Mouse (Mus musculus) liver, postnatal 0 days (tissue): ENCODE data around the gene Syngr2. TPM values are rescaled to one million over a fixed set of nuclear protein-coding genes. Genes with fewer than 3 reads are reported as not detected.

Experiments used
- ATAC-seq: fragments of 200-750 bp; cut with Nextera tagmentation; 2 replicates; pipeline ENCODE4 v1.8.0; 2017; ENCODE audit warnings: mild to moderate bottlenecking, moderate library complexity
- DNase-seq: peaks from one replicate; pipeline ENCODE4 v3.0.0-alpha.2; 2016
- H3K27ac ChIP-seq: fragments of 300-500 bp; sonication (generic); 2 replicates; pipeline ENCODE4 v1.5.1; 2014; ENCODE audit warnings: antibody characterized with exemption, moderate library complexity, mild to moderate bottlenecking, low read depth
- H3K27me3 ChIP-seq: fragments of 300-500 bp; sonication (generic); 2 replicates; pipeline ENCODE4 v1.6.1; 2014; ENCODE audit warnings: low read length, control low read depth, mixed read lengths; ENCODE audit not compliant: insufficient read depth
- H3K36me3 ChIP-seq: fragments of 300-500 bp; sonication (generic); replicated peaks from 2 replicates; pipeline ENCODE4 v1.6.1; 2014; ENCODE audit warnings: mild to moderate bottlenecking, control low read depth, low read length, moderate library complexity, mixed read lengths; ENCODE audit not compliant: insufficient read depth
- H3K4me1 ChIP-seq: fragments of 300-500 bp; sonication (generic); 2 replicates; pipeline ENCODE4 v1.6.1; 2014; ENCODE audit warnings: antibody characterized with exemption, mild to moderate bottlenecking, control low read depth; ENCODE audit not compliant: insufficient read depth
- H3K4me2 ChIP-seq: fragments of 300-500 bp; sonication (generic); 2 replicates; pipeline ENCODE4 v1.6.1; 2014; ENCODE audit warnings: low read depth, mild to moderate bottlenecking, low read length, moderate library complexity, mixed read lengths
- H3K4me3 ChIP-seq: fragments of 300-500 bp; sonication (generic); 2 replicates; pipeline ENCODE4 v1.5.1; 2014; ENCODE audit warnings: low read depth, low read length
- H3K9ac ChIP-seq: fragments of 300-500 bp; sonication (generic); replicated peaks from 2 replicates; pipeline ENCODE4 v1.6.1; 2014; ENCODE audit warnings: mild to moderate bottlenecking, moderate library complexity
- H3K9me3 ChIP-seq: fragments of 300-500 bp; sonication (generic); 2 replicates; pipeline ENCODE4 v1.6.1; 2016; ENCODE audit warnings: mild to moderate bottlenecking, control low read depth, low read length, mixed read lengths
- CTCF ChIP-seq: sonication (generic); IDR thresholded peaks from 2 replicates; pipeline ENCODE4 v1.5.1; 2016; ENCODE audit warnings: antibody characterized with exemption, low read depth
- EP300 ChIP-seq: IDR thresholded peaks from 2 replicates; pipeline ENCODE4 v1.6.1; 2016; ENCODE audit warnings: antibody characterized with exemption, low read depth, mild to moderate bottlenecking
- WGBS: fragments of 180-500 bp; shearing (Covaris S2); extraction: QIAGEN DNeasy Blood & Tissue Kit; methylation state at CpG from one replicate; pipeline ENCODE4 v1.1.7; 2014; ENCODE audit not compliant: insufficient replicate concordance; 5-methylcytosine and 5-hydroxymethylcytosine counted together
- polyA plus RNA-seq: library from polyadenylated mRNA; unstranded; fragments of >200 nt; fragmentation: Nextera tagmentation; extraction: Ambion mirVana; gene quantifications from 2 replicates; pipeline ENCODE4 v1.2.1, GENCODE M21; 2015

Syngr2 gene
- polyA plus RNA-seq, 1 experiment from 2014 or later: 62.2 TPM

DNA sequence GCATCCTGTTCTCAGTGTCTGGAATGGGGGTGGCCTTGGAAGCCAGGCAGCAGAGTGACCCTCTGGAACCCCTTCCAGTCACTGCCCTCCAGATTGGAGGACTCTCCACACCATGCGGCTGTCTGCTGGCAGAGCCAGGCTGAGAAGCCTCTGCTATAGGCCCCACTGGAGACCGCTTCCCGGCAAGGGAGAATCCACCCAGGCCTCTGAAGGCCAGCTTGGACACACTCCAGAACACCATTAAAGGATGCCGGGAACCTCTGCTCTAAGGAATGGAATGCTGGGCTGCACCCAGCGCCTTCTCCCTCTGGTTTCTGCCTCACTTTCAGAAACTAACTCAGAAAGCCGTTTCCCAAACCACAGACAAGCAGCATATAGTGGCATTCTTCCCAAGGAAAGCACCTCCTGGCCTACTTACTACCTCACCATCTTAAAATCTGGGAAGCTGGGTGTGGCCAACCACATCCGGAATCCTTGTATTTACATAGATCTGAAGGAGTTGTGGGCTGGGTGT is 13.3 kb downstream of the Syngr2 start:
- peaks cover 60% of the 10 kb centered on the region for H3K36me3 ChIP-seq
- peaks cover 39% of the 10 kb centered on the region for H3K4me1 ChIP-seq
- 81% methylated on average over 7 of the region's 7 CpGs for WGBS
- no peaks in the 10 kb centered on the region for H3K27me3 ChIP-seq
- H3K9me3 ChIP-seq: no peaks in the 10 kb centered on the region
- no peak for TF ChIP-seq EP300
- no peak for TF ChIP-seq CTCF
- H3K27ac ChIP-seq: peak overlapping the region; percentile 8; the same call in 1 of the 2 replicates
- DNase-seq (no peak), ATAC-seq (no peak)
- H3K9ac ChIP-seq: no peak overlapping the region
- 0 out of 2 replicates have a peak overlapping the region, but pooled peaks have one; percentile 94 for H3K4me2 ChIP-seq
- no peak overlapping the region for H3K4me3 ChIP-seq

GRCm38 (mm10) chr11:117823411-117823810 is 13.9 kb downstream of the Syngr2 start:
- 79% methylated on average over 6 of the region's 6 CpGs for WGBS
- no peaks in the 10 kb centered on the region for H3K9me3 ChIP-seq
- peaks cover 54% of the 10 kb centered on the region for H3K36me3 ChIP-seq
- no peak overlapping the region for H3K4me3 ChIP-seq
- no peaks in the 10 kb centered on the region for H3K27me3 ChIP-seq
- H3K9ac ChIP-seq: no peak overlapping the region; the same call in 1 of the 2 replicates
- H3K4me2 ChIP-seq: peak overlapping the region; percentile 94
- peaks cover 45% of the 10 kb centered on the region for H3K4me1 ChIP-seq
- no peak for TF ChIP-seq EP300
- no peak for TF ChIP-seq CTCF
- no peak for DNase-seq
- no peak overlapping the region for H3K27ac ChIP-seq
- ATAC-seq: no peak

GRCm38 (mm10) chr11:117824060-117824969 is 14.8 kb downstream of the Syngr2 start:
- Histone ChIP-seq H3K4me2 (peak overlapping the region; percentile 94), H3K27me3 (no peaks in the 10 kb centered on the region), H3K4me3 (peak overlapping the region; percentile 79), H3K9ac (peak overlapping the region; percentile 91), H3K9me3 (no peaks in the 10 kb centered on the region), H3K27ac (peak overlapping the region; percentile 98), H3K4me1 (peaks cover 54% of the 10 kb centered on the region), H3K36me3 (peaks cover 45% of the 10 kb centered on the region)
- 21% methylated on average over 23 of the region's 23 CpGs for WGBS
- no peak; the same call in 1 of the 2 replicates for TF ChIP-seq EP300
- TF ChIP-seq CTCF: peak; percentile 97
- DNase-seq (peak; percentile 90), ATAC-seq (peak; percentile 44)

GRCm38 (mm10) chr11:117825333-117826101 is 16.0 kb downstream of the Syngr2 start, which contains the start of the genes Afmid and Tk1:
TSS of gene Afmid (plus strand) at chr11:117825924.
TSS of gene Tk1 (minus strand) at chr11:117826092.
- WGBS: under 1% methylated on average over 33 of the region's 34 CpGs
- Histone ChIP-seq H3K27me3 (no peaks in the 10 kb centered on the region), H3K4me2 (peak within 1 kb of the TSS; percentile 94), H3K36me3 (peaks cover 33% of the 10 kb centered on the region), H3K9ac (peak within 1 kb of the TSS; percentile 91), H3K4me1 (peaks cover 66% of the 10 kb centered on the region), H3K9me3 (no peaks in the 10 kb centered on the region), H3K27ac (peak within 1 kb of the TSS; percentile 98), H3K4me3 (peak within 1 kb of the TSS; percentile 79)
- TF ChIP-seq EP300: no peak; the same call in none of the 2 replicates
- TF ChIP-seq CTCF: no peak
- DNase-seq (peak; percentile 88), ATAC-seq (peak; percentile 51)

DNA sequence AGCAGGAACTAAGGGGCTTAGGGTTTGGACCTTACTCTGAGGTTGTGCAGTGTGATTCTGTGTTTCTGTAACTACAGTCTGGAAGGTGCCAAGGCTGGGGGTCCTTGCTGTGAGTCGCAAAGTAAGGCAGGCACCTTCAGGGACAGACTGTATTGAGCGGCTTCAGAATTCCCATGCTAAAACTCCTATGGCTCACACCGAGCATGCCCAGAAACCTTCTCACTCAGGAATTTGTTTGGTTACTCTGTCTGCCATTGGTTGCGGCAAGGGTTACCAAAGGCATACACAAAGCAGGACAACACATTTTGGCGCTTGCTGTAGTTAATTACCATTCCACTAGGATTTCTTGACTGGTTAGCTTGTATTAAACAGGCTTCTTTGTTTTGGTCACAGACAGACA is 16.7 kb downstream of the Syngr2 start:
- H3K27ac ChIP-seq: peak overlapping the region; percentile 98
- peak overlapping the region; percentile 79 for H3K4me3 ChIP-seq
- H3K4me1 ChIP-seq: peaks cover 72% of the 10 kb centered on the region
- TF ChIP-seq EP300: no peak; the same call in 1 of the 2 replicates
- no peak for TF ChIP-seq CTCF
- DNase-seq (no peak), ATAC-seq (peak; percentile 6)
- 30% methylated on average over 5 of the region's 5 CpGs for WGBS
- H3K36me3 ChIP-seq: peaks cover 28% of the 10 kb centered on the region
- H3K27me3 ChIP-seq: no peaks in the 10 kb centered on the region
- H3K9me3 ChIP-seq: no peaks in the 10 kb centered on the region
- H3K4me2 ChIP-seq: peak overlapping the region; percentile 94
- peak overlapping the region; percentile 91 for H3K9ac ChIP-seq

DNA sequence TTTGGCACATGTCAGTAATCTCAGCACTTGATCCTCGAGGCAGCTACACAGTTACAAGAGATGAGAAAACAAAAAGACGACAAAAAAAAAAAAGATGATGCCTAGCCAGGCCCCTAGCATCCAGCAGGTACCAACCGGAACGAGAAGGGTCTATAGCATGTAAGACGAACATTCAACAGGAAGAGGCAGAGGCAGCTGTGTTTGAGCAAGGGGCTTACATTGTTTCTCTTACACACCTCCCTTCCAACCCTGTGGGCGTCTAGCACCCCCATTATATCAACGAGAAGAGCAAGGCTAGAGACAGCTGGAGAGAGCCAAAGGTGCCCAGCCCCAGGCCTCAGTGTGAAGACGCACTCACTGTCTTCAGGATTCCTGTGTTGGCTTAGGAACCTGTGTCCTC is 17.4 kb downstream of the Syngr2 start:
- DNase-seq (no peak), ATAC-seq (no peak)
- Histone ChIP-seq H3K9me3 (no peaks in the 10 kb centered on the region), H3K27me3 (no peaks in the 10 kb centered on the region), H3K4me3 (peak overlapping the region; percentile 79; the same call in 1 of the 2 replicates), H3K36me3 (peaks cover 20% of the 10 kb centered on the region), H3K4me2 (peak overlapping the region; percentile 94), H3K27ac (peak overlapping the region; percentile 98), H3K9ac (peak overlapping the region; percentile 91), H3K4me1 (peaks cover 79% of the 10 kb centered on the region)
- WGBS: 61% methylated on average over 8 of the region's 8 CpGs
- TF ChIP-seq EP300 (no peak), CTCF (no peak)
